Mouse (Mus musculus): Measurements from ENCODE around the gene Kcnd3.

Kcnd3 gene

GRCm38 (mm10) chr3:105451627-105452555 is at the start of gene Kcnd3:
Gene Kcnd3, plus strand, starts transcription at chr3:105452330.
- DNase-seq (ENCODE audit: low spot score) = no peak

- DNase-seq (ENCODE audit: low spot score) = no peak
Measured at GRCm38 (mm10) chr3:105402676-105403075, 49.5 kb upstream of the Kcnd3 start.

DNA sequence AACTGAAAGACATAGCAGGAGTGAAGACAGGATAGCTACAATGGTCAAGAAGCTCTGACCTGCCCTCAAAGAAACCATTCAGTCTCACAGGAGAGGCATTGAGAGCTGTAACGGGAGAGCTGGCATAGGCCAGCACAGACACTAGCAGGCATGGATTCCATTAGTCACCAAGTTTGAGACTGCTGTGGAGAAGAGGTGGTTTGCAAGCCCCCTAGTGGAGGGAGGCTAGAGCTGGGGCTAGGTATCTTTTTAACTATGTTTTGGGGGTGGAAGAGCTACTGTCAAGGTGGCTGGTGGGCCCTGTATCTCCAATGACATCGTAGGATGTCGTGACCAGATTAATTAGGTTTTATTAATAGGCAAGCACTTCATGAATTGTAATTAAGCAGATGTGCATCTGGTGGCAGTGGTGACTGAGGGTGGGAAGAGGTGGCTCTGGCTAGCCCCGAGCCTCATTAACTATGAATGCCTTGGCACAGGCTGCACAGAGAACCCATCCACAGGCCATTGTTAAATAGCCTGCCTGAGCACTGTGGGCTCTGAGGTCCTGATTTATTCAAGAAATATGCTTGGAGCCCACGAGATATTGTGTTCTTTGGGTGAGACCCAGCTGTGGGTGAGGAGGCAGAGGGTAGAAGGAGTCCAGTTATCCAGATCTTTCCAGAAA is 48.6 kb upstream of the Kcnd3 start:
- DNase-seq (ENCODE audit: low spot score) = no peak

DNA sequence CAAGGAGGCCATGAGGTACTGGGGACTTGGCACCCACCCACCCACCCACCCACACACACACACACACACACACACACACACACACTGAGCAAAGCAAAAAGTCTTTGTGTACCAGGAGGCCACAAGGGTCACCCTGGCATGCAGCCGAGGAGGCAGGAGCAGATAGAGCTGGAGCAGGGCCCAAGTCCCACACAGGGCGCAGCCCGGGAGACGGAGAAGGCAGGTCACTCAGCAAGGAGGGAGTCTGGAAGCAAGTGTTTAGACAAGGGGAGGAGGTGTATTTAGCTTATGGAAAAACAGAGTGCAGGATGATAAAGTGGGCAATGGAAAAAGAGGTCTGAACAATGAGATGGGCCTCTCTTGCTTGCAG is 48.1 kb upstream of the Kcnd3 start:
- DNase-seq (ENCODE audit: low spot score) = no peak

- DNase-seq (ENCODE audit: low spot score) = no peak
Measured at GRCm38 (mm10) chr3:105405516-105405915, 46.6 kb upstream of the Kcnd3 start.

GRCm38 (mm10) chr3:105406036-105406435 is 46.1 kb upstream of the Kcnd3 start:
- no peak for DNase-seq (ENCODE audit: low spot score)

- DNase-seq (ENCODE audit: low spot score) = no peak
Measured at GRCm38 (mm10) chr3:105408211-105408610, 43.9 kb upstream of the Kcnd3 start.

DNA sequence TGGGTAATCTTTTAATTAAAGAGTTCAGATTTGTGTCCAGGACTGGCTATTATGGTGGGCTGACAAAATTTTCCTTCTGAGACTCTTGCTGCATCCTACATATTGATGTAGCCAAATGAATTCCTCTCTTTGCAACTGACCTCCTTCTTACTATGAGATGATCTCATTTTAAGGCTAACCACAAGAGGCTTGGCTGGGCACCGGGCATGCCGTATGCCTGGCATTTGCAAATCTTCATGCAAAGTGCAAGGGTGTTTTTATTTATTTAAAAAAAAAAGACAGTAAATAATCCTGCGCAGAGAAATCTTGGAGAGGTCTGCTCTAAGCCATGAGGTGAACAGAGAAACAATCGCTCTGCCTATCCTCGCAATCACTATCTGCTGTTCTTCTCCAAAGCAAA is 41.3 kb upstream of the Kcnd3 start:
- DNase-seq (ENCODE audit: low spot score) = no peak

GRCm38 (mm10) chr3:105411776-105412175 is 40.4 kb upstream of the Kcnd3 start:
- no peak for DNase-seq (ENCODE audit: low spot score)

- peak; percentile 20 for DNase-seq (ENCODE audit: low spot score)
Measured at GRCm38 (mm10) chr3:105412229-105412628, 39.9 kb upstream of the Kcnd3 start.

- DNase-seq (ENCODE audit: low spot score) = no peak
Measured at GRCm38 (mm10) chr3:105412681-105413080, 39.4 kb upstream of the Kcnd3 start.

DNA sequence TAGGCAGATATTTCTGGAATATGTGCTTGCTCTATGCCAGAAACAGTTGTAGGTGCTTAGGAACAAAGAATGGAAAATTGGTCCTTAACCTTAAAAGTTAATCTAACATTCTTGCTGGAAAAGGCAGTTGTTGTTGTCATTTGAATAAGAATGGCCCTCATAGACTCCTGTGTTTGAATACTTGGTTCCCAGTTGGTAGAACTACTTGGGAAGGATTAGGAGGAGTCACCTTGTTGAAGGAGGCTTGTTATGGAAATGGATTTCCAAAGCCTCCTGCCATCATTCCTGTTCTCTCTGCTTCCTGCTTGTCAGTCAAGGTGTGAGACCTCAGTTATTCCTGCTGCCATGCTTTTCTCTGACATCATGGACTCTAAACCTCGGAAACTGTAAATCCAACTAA is 33.7 kb upstream of the Kcnd3 start:
- DNase-seq (ENCODE audit: low spot score) = no peak

DNA sequence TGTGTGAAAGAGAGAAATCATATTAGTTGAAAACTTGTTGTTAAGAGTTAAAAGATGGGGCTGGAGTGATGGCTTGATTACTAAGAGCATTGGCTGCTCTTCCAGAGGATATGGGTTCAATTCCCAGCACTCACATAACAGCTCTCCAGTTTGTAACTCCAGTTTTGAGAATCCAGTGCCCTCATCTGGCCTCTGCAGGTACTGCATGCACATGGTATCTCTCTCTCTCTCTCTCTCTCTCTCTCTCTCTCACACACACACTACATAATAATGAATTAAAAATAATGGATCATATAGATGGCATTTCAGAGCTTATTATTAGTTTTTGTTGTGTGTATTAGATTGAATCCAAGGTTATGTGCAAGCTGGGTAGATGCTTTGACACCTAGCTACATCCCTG is 29.7 kb upstream of the Kcnd3 start:
- DNase-seq (ENCODE audit: low spot score) = no peak

GRCm38 (mm10) chr3:105423427-105423826 is 28.7 kb upstream of the Kcnd3 start:
- no peak for DNase-seq (ENCODE audit: low spot score)

GRCm38 (mm10) chr3:105428586-105428985 is 23.5 kb upstream of the Kcnd3 start:
- no peak for DNase-seq (ENCODE audit: low spot score)

- DNase-seq (ENCODE audit: low spot score) = no peak
Measured at GRCm38 (mm10) chr3:105436383-105436782, 15.7 kb upstream of the Kcnd3 start.

GRCm38 (mm10) chr3:105436971-105437370 is 15.2 kb upstream of the Kcnd3 start:
- DNase-seq (ENCODE audit: low spot score) = no peak

- DNase-seq (ENCODE audit: low spot score) = no peak
Measured at GRCm38 (mm10) chr3:105440873-105441495, 11.1 kb upstream of the Kcnd3 start.

- no peak for DNase-seq (ENCODE audit: low spot score)
Measured at GRCm38 (mm10) chr3:105450641-105451470, 1.3 kb upstream of the Kcnd3 start.

GRCm38 (mm10) chr3:105452556-105453213 is 555 bp downstream of the Kcnd3 start:
- no peak for DNase-seq (ENCODE audit: low spot score)

DNA sequence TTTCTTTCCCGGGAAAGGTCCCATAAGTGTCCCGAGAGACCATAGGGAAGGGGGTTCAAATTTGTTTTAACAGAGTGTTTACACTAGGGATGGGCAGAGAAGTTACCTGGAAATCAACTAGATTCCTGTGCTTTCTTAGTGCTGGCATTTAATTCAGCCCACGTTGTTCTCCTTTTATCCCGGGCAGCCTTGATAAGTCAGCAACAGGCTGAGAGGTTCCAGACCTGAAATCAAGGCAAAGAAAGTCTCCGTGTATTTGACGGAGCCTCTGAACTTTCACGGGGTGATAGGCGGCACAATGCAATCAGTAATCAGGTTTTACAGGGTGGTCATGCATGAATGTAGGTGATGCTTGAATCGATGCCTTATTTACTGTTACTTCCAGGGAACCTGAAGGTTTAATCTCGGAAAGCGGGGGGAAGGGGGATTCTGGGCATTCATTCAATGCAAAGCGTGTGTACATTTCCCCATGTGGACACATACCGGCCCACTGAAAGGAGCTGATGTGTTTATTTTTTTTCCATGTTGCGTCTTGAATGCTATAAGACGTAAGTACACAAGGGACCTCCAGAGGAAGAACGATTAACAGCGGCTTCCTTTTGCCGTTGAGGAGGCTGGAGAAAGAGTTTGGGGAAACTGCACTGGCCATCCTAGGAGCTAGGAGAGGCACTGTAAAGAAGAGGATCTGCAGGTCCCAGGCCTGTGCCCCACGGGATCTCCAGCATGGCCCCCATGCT is 1.3 kb downstream of the Kcnd3 start:
- no peak for DNase-seq (ENCODE audit: low spot score)

Measured in adipocyte (in vitro differentiated cells).